Mouse (Mus musculus) limb, embryonic 12.5 days (tissue): ENCODE measurements around the gene Slc26a11. TPM values are rescaled to one million over a fixed set of nuclear protein-coding genes. Genes with fewer than 3 reads are reported as not detected.

Experiments used
- microRNA counts: library from miRNA; unstranded; fragments of <30 nt; microRNA quantifications from one replicate; lab custom pipeline; 2017
- microRNA-seq: library from miRNA; unstranded; fragments of <30 nt; microRNA quantifications from one replicate; pipeline ENCODE4, GENCODE M21; 2017
- polyA plus RNA-seq: library from polyadenylated mRNA; unstranded; fragments of >200 nt; fragmentation: Nextera tagmentation; extraction: Ambion mirVana; gene quantifications from 2 replicates; pipeline ENCODE4 v1.2.1, GENCODE M21; 2016

The Slc26a11 gene
- polyA plus RNA-seq, 1 experiment from 2014 or later, result 12.4 TPM

MicroRNAs encoded within 50 kb of the gene (microRNA counts, 519-probe panel; counts per million panel counts)
- not detected for microRNA mmu-miR-1932 (lab: Ali Mortazavi, UCI)

Small RNA genes within 50 kb of the gene (microRNA-seq; reads per million reads assigned to microRNA genes)
- gene Mir1932, result not detected

Other genes with a start within 250 kb of the Slc26a11 start
- gene Tbc1d16, start 127.1 kb upstream of the Slc26a11 start, polyA plus RNA-seq, result 17.4 and 22.2 TPM in 2 replicates
- 8.7 and 8.8 TPM in 2 replicates for gene Ccdc40, start 127.0 kb upstream of the Slc26a11 start, polyA plus RNA-seq
- 39.4 and 43.4 TPM in 2 replicates for gene Gaa, start 87.7 kb upstream of the Slc26a11 start, polyA plus RNA-seq
- 390 and 396 TPM in 2 replicates for gene Eif4a3, start 55.5 kb upstream of the Slc26a11 start, polyA plus RNA-seq
- gene Card14, start 47.8 kb upstream of the Slc26a11 start, polyA plus RNA-seq, result 0.27 and 0.56 TPM in 2 replicates
- 5.5 and 6.1 TPM in 2 replicates for gene Sgsh, start within 50 bp of the Slc26a11 start, polyA plus RNA-seq
- gene Rnf213, start 37.5 kb downstream of the Slc26a11 start, polyA plus RNA-seq, result 2.6 and 3.4 TPM in 2 replicates
- 21.3 and 21.6 TPM in 2 replicates for gene Endov, start 135.8 kb downstream of the Slc26a11 start, polyA plus RNA-seq
- gene Nptx1, start 192.2 kb downstream of the Slc26a11 start, polyA plus RNA-seq, result 1.0 and 1.4 TPM in 2 replicates
- gene Rptor, start 247.3 kb downstream of the Slc26a11 start, polyA plus RNA-seq, result 17.7 and 18.6 TPM in 2 replicates